Mouse (Mus musculus) cerebellum, adult (tissue): ENCODE results near the gene Hist1h2bb.
A peak's percentile ranks its signal among the peaks of the same experiment; 100 is the strongest.
"Not testable (repeated sequence)": the region's sequence is repeated elsewhere in the genome, so short reads cannot be mapped to it uniquely, and the experiment has no call there.

Experiments used
- ATAC-seq: cut with Nextera tagmentation; 2 replicates; pipeline ENCODE4 v1.9.2; 2017; ENCODE audit warnings: mild to moderate bottlenecking, moderate library complexity, mixed read lengths; ENCODE audit not compliant: insufficient number of reproducible peaks, low FRiP score, low TSS enrichment

Hist1h2bb gene

DNA sequence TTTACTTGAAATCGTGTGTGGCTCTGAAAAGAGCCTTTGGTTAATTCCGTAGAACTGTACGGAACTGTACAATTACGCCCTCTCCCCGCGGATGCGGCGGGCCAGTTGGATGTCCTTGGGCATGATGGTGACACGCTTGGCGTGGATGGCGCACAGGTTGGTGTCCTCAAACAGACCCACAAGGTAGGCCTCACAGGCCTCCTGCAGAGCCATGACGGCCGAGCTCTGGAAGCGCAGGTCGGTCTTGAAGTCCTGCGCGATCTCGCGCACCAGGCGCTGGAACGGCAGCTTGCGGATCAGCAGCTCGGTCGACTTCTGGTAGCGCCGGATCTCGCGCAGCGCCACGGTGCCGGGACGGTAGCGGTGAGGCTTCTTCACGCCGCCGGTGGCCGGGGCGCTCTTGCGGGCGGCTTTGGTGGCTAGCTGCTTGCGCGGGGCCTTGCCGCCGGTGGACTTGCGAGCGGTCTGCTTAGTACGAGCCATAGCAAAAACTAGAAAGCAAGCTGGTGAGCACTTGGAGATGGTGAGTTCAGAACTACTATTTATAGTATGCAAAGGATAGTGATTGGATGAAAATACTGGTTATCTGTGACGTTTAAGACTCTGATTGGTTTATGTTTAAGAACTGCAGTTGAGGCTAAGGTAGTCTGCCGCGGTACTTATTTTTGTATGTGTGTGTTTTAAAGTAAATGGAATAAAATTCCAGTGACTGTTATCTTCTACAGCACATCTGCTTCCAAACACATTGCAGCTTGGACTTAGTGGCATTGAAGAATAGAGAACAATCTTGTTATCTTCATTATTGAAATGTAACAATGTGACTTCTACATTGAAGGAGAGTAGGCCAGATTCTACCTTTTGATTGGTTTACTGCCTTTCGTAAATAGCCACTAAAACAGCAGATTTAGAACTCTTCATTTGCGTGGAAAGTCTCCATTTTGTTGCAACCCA is 15.6 kb downstream of the Hist1h2bb start, which contains the start of gene Hist1h3a:
Gene Hist1h3a (minus strand): TSS at position 516 of the 951 bp plus-strand sequence.
- peak; percentile 83 for ATAC-seq

DNA sequence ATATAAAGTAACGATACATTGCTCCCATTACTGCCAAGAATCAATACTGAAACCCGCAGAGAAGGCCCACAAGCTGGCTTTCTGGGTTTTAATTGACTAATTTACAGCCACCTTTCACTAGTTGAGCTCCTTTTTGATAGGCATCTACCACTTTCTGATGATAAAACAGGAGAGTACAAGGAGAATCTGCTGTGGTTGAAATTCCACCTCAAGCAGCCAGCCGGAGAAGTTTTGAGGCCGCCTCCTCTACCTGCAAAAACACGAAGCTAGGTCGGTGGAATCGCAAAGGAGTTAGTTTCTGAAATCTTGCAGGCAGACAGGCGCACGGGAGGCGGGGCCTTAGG is 16.7 kb downstream of the Hist1h2bb start:
- no peak for ATAC-seq

DNA sequence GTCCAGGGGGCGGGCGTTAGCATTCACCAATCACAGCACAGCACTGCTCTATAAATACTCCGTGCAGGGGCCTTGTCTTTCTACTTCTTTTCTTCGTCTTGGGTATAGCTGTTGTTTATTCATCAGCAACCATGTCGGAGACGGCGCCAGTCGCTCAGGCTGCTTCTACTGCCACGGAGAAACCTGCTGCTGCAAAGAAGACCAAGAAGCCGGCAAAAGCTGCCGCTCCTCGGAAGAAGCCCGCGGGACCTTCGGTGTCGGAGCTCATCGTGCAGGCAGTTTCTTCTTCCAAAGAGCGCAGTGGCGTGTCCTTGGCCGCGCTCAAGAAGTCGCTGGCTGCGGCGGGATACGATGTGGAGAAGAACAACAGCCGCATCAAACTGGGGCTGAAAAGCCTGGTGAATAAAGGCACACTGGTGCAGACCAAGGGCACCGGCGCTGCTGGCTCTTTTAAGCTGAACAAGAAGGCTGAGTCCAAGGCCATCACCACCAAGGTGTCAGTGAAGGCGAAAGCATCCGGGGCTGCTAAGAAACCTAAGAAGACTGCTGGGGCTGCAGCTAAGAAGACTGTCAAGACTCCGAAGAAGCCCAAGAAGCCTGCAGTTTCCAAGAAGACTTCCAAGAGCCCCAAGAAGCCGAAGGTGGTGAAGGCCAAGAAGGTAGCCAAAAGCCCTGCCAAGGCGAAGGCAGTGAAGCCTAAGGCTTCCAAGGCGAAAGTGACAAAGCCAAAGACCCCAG is 17.2 kb downstream of the Hist1h2bb start, which contains the start of gene Hist1h1a:
Gene Hist1h1a (plus strand): TSS at position 81 of the 738 bp plus-strand sequence.
- peak; percentile 71 for ATAC-seq

DNA sequence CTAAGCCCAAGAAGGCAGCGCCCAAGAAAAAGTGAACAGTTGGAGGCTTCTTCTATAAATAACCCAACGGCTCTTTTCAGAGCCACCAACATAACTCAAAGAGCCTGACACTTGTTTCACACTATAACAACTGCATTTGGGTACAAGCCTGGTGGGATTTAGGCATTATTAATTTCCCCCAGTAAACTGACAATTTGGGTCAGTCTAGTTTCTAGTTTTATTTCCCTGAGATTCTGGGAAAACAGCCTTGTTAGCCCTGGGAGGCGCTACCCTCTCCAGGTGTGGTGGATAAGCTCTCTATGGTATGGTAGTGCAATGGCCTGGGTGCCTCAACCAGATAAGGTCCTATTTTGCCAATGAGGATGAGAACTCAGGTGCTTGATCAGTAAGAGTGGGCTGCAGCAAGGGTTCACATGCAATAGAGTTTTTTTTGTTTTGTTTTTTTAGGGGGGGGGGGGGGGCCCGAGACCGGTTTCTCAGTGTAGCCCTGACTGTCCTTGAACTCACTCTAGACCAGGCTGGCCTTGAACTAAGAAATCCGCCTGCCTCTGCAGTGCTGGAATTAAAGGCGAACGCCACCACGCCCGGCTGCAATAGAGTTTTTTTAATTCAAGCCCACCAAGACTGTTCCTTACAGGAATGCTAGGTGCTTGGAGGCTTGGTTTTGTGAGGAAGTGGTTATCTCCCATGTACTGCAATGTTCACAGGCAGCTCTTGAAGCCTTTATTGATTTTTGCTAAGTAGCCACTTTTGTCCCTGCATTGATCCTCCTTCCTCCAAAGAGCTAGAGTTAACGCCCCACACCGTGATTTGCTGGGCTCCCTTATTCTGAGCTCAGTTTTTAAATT is 18.0 kb downstream of the Hist1h2bb start:
- no peak for ATAC-seq

DNA sequence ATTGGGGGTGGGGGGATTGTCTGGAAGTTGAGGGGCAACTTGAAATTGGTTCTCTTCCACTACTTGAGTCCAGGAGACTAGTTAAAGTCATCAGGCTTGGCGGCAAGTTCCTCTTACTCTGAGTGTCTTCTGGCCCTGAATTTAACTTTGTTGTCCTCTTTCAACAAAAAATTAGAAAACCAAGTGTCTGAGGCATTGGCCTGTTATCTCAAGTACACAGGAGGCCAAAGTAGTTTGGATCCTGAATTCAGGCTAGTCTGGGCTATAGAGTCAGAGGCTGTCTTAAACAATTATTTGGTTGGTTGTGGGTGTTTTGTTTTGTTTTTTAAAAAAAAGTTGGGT is 18.6 kb downstream of the Hist1h2bb start:
- no peak for ATAC-seq

DNA sequence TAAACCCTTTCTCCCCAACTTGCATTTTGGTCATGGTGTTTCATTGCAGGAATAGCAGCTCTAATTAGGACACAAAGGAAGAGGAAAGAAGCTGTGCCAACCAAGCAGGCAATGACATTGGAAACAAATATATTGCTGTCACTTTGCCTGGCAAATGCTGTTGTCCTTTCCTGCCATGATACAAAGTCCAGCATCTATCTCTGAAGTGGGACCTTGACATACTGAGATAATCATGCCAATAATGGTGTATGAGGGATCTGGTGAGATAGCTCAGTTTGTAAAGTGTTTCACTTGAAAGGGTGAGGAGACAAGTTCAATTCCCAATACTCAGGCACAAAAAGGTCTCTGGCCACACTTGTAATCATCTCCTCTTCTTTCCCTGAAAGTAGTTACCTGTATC is 20.2 kb downstream of the Hist1h2bb start:
- no peak for ATAC-seq

DNA sequence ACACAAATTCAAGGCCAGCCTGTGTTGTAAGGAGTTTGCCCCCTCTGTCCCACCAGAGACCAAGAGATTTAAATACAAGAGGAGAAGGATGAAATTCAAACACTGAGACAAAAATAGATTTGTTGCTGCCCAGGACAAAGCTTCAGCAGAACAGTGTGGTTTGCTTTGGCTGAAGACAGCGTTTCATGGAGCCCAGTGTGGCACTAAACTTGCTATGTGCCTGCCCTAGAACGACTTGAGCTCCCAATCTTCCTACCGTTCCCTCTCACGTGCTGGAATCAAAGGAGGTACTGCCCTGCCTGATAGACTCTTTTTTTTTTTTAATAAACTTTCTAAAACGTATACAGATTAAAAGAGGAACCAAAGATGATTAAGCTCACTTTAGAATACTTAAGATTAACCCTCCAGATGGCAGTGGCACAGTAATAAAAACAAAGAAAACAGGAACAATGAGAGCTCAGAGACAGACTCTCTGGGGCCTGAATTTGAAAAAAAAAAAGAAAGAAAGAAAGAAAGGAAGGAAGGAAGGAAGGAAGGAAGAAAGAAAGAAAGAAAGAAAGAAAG is 22.4 kb downstream of the Hist1h2bb start:
- no peak for ATAC-seq

DNA sequence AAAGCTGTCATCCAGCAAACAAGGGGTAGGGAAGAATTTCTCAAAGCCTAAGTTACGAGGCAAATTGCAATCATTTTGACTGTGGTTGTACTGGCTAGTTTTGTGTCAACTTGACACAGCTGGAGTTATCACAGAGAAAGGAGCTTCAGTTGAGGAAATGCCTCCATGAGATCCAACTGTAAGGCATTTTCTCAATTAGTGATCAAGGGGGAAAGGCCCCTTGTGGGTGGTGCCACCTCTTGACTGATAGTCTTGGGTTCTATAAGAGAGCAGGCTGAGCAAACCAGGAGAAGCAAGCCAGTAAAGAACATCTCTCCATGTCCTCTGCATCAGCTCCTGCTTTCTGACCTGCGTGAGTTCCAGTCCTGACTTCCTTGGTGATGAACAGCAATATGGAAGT is 23.1 kb downstream of the Hist1h2bb start, which contains the start of gene Trim38:
Gene Trim38 (plus strand): TSS at position 301 of the 400 bp plus-strand sequence.
- ATAC-seq, result not testable (repeated sequence)

DNA sequence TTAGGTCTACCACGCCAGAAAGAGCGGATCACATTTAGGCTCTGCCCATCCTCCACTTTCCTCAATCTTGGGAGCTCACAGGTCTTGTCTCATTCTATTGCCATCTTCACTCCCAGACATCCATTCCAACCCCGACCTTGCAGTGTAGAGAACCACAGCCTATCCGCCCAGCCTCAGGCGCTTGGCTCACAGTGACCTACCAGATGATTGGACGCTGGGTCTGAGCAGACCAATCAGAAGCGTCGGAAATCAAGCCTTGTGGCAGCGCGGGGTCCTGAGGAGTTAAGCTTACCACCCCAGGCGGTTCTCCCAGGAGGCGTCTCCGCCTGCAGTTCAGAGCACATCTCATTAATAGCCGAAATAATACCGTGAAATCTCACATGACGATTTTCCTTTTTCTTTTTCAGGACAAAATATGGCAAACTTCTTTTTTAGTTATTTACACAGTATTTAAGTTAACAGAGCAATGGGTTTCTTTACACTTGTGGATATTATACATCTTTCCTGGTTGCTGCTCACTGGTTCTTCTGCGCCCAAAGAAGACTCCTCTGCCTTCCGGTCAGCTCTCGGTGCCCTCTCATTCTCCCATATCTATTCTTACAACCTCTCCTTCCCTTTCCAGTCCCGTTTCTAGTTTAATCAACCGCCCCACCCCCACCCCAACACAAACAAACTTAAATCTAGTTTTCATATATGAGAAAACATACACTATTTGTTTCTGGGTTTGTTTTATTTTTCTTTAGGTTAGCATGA is 26.2 kb downstream of the Hist1h2bb start:
- ATAC-seq, result no peak

DNA sequence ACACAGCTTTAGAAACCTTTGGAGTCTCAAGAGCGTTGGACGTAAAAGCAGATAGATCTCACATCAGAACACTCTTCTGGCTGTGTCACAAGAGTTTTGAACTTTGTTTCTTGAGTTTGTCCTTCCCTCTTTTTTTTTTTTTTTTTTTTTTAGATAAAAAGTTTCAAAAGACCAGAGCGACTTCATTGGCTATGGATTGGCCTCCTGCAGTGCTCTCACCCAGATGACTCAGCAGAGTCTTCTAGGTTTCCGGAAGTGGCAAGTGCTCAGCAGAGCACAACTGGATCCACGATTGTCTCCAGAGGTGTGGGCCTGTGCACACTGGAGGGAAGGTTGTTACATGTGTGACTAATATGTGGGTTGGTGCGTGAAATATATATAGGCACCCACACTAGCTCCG is 31.8 kb downstream of the Hist1h2bb start:
- no peak for ATAC-seq

DNA sequence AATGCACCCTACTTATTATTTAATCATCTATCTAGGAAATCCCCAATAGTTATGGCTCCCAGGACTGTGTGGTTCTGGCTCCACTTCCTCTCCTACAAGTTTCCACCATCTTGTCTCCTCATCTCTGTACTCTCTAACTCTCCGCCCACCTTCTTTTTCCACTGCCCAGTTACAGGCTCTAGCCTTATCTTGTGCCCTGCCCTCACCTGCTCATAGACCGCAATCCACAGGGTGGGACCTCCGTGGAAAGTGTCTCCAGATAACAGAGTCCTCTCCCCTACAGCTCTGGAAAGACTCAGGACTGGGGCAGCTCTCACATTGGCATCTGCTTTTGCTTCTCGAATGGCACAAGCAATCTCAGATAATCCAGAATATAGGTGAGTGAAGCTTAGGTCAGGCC is 32.5 kb downstream of the Hist1h2bb start:
- ATAC-seq, result no peak

DNA sequence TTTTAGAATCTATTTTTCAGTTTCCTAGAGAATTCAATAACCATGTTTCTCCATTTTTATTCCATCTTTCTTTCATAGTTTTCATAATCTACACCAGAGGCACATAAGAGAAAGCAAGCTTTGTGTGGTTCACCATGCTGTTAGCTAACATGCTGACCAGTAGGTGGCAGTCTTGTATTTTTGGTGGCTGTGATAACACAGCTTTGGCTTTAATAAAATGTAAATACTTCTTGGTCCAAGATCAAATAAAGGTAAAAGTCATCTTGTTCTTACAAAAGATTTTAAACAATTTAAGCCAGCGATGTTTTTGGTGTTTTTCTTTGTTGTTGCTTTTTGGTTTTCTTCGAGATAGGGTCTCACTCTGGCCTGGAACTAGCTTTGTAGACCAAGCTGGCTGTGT is 46.0 kb downstream of the Hist1h2bb start:
- ATAC-seq, result no peak
